Mouse (Mus musculus) bone marrow, adult 2 months (tissue): ENCODE measurements around the gene Glis3.

Experiments
- CTCF ChIP-seq: fragments of 200-500 bp; IDR thresholded peaks from 2 replicates; pipeline ENCODE4 v1.5.1; 2011; ENCODE audit warnings: low read length, control low read depth; ENCODE audit not compliant: control insufficient read depth, insufficient read depth
- POLR2A ChIP-seq: fragments of 200-500 bp; IDR thresholded peaks from 2 replicates; pipeline ENCODE4 v1.6.1; 2011; ENCODE audit warnings: low read depth, mild to moderate bottlenecking, control low read depth, low read length, borderline replicate concordance; ENCODE audit not compliant: control insufficient read depth

- TF ChIP-seq POLR2A: no peak
- no peak for TF ChIP-seq CTCF
Measured at GRCm38 (mm10) chr19:28525331-28525730, 154.5 kb downstream of the Glis3 start.
